Mouse (Mus musculus): ENCODE data around the gene Strap. TPM values are rescaled to one million over a fixed set of nuclear protein-coding genes. Genes with fewer than 3 reads are reported as not detected.

Strap gene
- polyA plus RNA-seq, 1 experiment from 2014 or later: 137 TPM

- WGBS: 42% methylated on average over 8 of the region's 8 CpGs
- ATAC-seq (ENCODE audit: insufficient number of reproducible peaks, low FRiP score, low TSS enrichment, low read depth): no peak
- Histone ChIP-seq H3K9ac (no peak overlapping the region), H3K9me3 (replicated peaks) (no peaks in the 10 kb centered on the region), H3K27ac (replicated peaks) (no peak overlapping the region), H3K4me1 (0 out of 2 replicates have a peak, but pooled peaks cover 4% of the 10 kb centered on the region), H3K36me3 (no peaks in the 10 kb centered on the region), H3K4me2 (replicated peaks) (no peak overlapping the region), H3K4me3 (replicated peaks) (no peak overlapping the region), H3K27me3 (no peaks in the 10 kb centered on the region)
These were observed 24.8 kb downstream of the Strap start for GRCm38 (mm10) chr6:137759681-137760080.

DNA sequence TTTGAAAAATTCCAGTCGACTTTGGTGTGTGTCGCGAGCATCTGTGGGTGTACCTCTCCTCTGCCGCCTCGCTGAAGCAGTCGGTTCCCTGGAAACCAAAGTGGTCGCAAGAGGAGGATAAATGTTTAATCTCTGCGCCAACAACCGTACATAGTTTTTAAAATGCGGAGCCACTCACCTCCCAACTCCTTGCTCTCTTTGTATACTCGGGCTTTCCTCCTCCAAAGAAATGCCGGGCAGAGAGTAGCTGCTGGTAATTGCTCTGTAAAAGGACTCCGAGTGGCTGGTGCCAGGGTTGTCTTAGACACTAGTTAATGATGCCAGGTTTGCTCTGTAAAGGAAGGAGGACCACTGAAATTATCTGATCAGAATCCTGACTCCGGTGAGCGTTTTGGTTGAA lies 26.1 kb downstream of the Strap start:
- H3K9ac ChIP-seq: no peak overlapping the region
- 0 out of 2 replicates have a peak, but pooled peaks cover 6% of the 10 kb centered on the region for H3K4me1 ChIP-seq
- no peaks in the 10 kb centered on the region for H3K36me3 ChIP-seq
- ATAC-seq (ENCODE audit: insufficient number of reproducible peaks, low FRiP score, low TSS enrichment, low read depth): no peak
- no peak overlapping the region for H3K4me3 ChIP-seq (replicated peaks)
- no peaks in the 10 kb centered on the region for H3K9me3 ChIP-seq (replicated peaks)
- WGBS: 78% methylated on average over 15 of the region's 15 CpGs
- H3K27me3 ChIP-seq: no peaks in the 10 kb centered on the region
- no peak overlapping the region for H3K27ac ChIP-seq (replicated peaks)
- H3K4me2 ChIP-seq (replicated peaks): no peak overlapping the region

DNA sequence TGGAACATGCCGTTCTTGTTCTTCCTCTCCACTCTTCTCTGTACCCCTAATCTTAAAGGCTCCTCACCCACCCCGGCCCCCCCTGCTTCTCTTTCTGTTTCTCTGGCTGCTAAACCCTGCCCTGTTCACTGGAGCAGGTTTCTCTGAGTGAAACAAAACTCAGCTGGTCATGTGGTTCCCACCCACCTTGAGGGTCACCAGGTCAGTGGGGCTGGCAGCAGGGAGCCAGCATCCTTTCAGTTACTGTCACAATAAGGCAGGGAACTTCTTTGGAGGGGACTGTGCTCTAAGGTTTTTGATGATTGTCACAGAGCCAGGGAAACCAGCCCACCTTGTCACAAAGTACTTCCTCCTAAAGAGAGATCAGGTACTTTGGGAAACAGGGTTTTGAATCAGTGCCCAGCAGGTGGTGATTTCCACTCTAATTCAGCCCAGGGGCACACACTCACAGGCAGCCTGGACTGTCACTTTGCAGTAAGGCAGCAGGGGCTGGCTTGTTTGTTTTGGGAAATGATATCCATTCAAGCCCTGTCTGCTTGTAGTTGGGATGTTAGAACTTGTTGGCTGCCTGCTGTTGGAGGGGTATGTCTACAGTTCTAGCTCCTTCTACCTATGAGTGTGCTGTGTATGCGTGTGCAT lies 29.8 kb downstream of the Strap start:
- 31% methylated on average over 3 of the region's 3 CpGs for WGBS
- Histone ChIP-seq H3K4me2 (replicated peaks) (no peak overlapping the region), H3K4me3 (replicated peaks) (no peak overlapping the region), H3K36me3 (no peaks in the 10 kb centered on the region), H3K9me3 (replicated peaks) (no peaks in the 10 kb centered on the region), H3K27ac (replicated peaks) (no peak overlapping the region), H3K9ac (no peak overlapping the region), H3K4me1 (0 out of 2 replicates have a peak, but pooled peaks cover 6% of the 10 kb centered on the region), H3K27me3 (no peaks in the 10 kb centered on the region)
- ATAC-seq (ENCODE audit: insufficient number of reproducible peaks, low FRiP score, low TSS enrichment, low read depth): 0 out of 2 replicates have a peak, but pooled peaks have one; percentile 29

GRCm38 (mm10) chr6:137766177-137766576 lies 31.3 kb downstream of the Strap start:
- 0 out of 2 replicates have a peak, but pooled peaks cover 6% of the 10 kb centered on the region for H3K4me1 ChIP-seq
- no peak overlapping the region for H3K9ac ChIP-seq
- H3K27ac ChIP-seq (replicated peaks): no peak overlapping the region
- ATAC-seq (ENCODE audit: insufficient number of reproducible peaks, low FRiP score, low TSS enrichment, low read depth): no peak
- H3K9me3 ChIP-seq (replicated peaks): no peaks in the 10 kb centered on the region
- no peak overlapping the region for H3K4me3 ChIP-seq (replicated peaks)
- no peak overlapping the region for H3K4me2 ChIP-seq (replicated peaks)
- H3K36me3 ChIP-seq: no peaks in the 10 kb centered on the region
- no peaks in the 10 kb centered on the region for H3K27me3 ChIP-seq

DNA sequence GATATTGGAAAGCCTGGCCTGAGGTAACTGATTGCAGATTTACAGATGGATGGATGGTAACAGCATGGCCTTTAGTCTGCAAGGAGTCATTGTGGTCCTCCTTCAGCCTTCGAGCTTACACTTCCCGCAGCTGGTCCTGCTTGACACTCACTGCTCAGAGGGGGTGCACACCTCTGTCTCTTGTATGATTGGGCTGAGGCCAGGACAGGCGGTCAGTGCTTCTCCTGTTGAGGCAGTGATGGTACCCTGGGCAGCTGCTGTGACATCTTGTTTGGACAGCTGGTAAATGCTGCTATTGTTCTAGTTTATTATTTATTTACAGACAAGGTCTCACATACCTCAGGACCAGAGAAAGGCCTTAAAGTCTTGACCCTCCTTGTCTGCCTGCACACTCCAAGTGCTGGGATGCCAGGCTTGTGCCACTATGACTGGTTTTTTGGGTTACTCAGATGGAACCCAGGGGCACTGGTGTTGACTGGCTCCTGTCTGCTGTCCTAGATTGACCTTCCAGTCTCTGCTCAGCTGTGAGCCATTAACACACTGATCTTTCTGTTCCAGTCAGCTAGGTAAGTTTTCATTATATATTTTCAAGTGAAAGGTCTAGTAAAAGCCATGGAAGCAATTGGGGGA lies 36.9 kb downstream of the Strap start:
- Histone ChIP-seq H3K9me3 (replicated peaks) (no peaks in the 10 kb centered on the region), H3K4me1 (no peaks in the 10 kb centered on the region), H3K36me3 (no peaks in the 10 kb centered on the region), H3K4me2 (replicated peaks) (no peak overlapping the region), H3K27me3 (no peaks in the 10 kb centered on the region), H3K27ac (replicated peaks) (no peak overlapping the region), H3K9ac (no peak overlapping the region), H3K4me3 (replicated peaks) (no peak overlapping the region)
- no peak for ATAC-seq (ENCODE audit: insufficient number of reproducible peaks, low FRiP score, low TSS enrichment, low read depth)
- 51% methylated on average over 3 of the region's 3 CpGs for WGBS

- H3K4me1 ChIP-seq: no peaks in the 10 kb centered on the region
- no peaks in the 10 kb centered on the region for H3K27me3 ChIP-seq
- no peak overlapping the region for H3K4me2 ChIP-seq (replicated peaks)
- H3K9ac ChIP-seq: no peak overlapping the region
- H3K9me3 ChIP-seq (replicated peaks): no peaks in the 10 kb centered on the region
- no peak for ATAC-seq (ENCODE audit: insufficient number of reproducible peaks, low FRiP score, low TSS enrichment, low read depth)
- no peak overlapping the region for H3K27ac ChIP-seq (replicated peaks)
- H3K36me3 ChIP-seq: no peaks in the 10 kb centered on the region
- WGBS: 92% methylated on average over 8 of the region's 8 CpGs
- H3K4me3 ChIP-seq (replicated peaks): no peak overlapping the region
These were observed 38.2 kb downstream of the Strap start for GRCm38 (mm10) chr6:137772918-137773636.

GRCm38 (mm10) chr6:137773637-137774028 lies 38.8 kb downstream of the Strap start:
- H3K27ac ChIP-seq (replicated peaks): no peak overlapping the region
- H3K36me3 ChIP-seq: no peaks in the 10 kb centered on the region
- no peaks in the 10 kb centered on the region for H3K9me3 ChIP-seq (replicated peaks)
- no peaks in the 10 kb centered on the region for H3K4me1 ChIP-seq
- no peak for ATAC-seq (ENCODE audit: insufficient number of reproducible peaks, low FRiP score, low TSS enrichment, low read depth)
- WGBS: 88% methylated on average over 6 of the region's 6 CpGs
- H3K27me3 ChIP-seq: no peaks in the 10 kb centered on the region
- H3K9ac ChIP-seq: no peak overlapping the region
- H3K4me3 ChIP-seq (replicated peaks): no peak overlapping the region
- H3K4me2 ChIP-seq (replicated peaks): no peak overlapping the region

DNA sequence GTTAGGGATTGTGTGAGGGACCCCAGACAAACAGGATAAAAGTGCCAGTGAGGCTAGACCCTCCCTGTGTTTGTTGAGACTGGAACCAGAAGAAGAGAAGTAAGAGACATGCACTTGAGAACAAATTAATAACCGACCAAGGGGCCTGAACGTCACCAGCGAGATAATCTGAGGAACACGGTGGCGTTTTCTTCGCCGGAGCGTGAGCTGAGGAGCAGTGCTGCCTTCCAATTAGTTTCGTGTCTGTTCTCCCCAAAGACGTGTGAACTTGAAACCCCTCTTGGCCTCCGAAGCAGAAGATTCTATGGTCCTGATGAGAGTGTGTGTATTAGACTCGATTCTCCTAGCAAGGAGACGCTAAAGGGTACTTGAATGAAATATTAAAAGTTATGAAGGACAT lies 39.3 kb downstream of the Strap start:
- no peak for ATAC-seq (ENCODE audit: insufficient number of reproducible peaks, low FRiP score, low TSS enrichment, low read depth)
- 89% methylated on average over 13 of the region's 13 CpGs for WGBS
- Histone ChIP-seq H3K4me1 (no peaks in the 10 kb centered on the region), H3K9me3 (replicated peaks) (no peaks in the 10 kb centered on the region), H3K9ac (no peak overlapping the region), H3K27ac (replicated peaks) (no peak overlapping the region), H3K4me3 (replicated peaks) (no peak overlapping the region), H3K4me2 (replicated peaks) (no peak overlapping the region), H3K36me3 (no peaks in the 10 kb centered on the region), H3K27me3 (no peaks in the 10 kb centered on the region)

- Histone ChIP-seq H3K4me1 (no peaks in the 10 kb centered on the region), H3K4me2 (replicated peaks) (no peak overlapping the region), H3K4me3 (replicated peaks) (no peak overlapping the region), H3K27me3 (no peaks in the 10 kb centered on the region), H3K9me3 (replicated peaks) (no peaks in the 10 kb centered on the region), H3K9ac (no peak overlapping the region), H3K36me3 (no peaks in the 10 kb centered on the region), H3K27ac (replicated peaks) (no peak overlapping the region)
- ATAC-seq (ENCODE audit: insufficient number of reproducible peaks, low FRiP score, low TSS enrichment, low read depth): no peak
- 85% methylated on average over 8 of the region's 8 CpGs for WGBS
These were observed 40.3 kb downstream of the Strap start for GRCm38 (mm10) chr6:137775159-137775558.

DNA sequence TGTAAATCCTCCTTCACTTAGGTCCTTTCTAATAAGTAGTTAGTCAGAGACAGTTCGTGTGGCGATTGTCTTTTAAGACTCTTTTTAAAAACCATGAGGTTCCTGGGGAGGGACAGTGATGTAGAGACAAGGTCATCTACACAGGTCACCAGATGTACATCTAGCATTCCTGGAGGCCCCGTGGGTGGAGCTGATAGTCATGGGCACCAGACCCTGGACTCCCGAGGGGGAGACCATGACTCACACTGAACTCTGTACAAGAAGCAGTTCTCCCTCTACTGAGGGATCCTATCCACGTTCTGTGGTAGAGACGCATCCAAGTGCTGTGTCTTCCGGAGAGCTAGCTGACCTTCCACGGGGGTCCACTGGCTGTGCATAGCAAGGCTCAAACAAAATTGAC lies 42.1 kb downstream of the Strap start:
- no peaks in the 10 kb centered on the region for H3K4me1 ChIP-seq
- no peak overlapping the region for H3K27ac ChIP-seq (replicated peaks)
- no peak overlapping the region for H3K4me2 ChIP-seq (replicated peaks)
- no peak overlapping the region for H3K9ac ChIP-seq
- no peaks in the 10 kb centered on the region for H3K27me3 ChIP-seq
- no peaks in the 10 kb centered on the region for H3K9me3 ChIP-seq (replicated peaks)
- 81% methylated on average over 8 of the region's 8 CpGs for WGBS
- no peak overlapping the region for H3K4me3 ChIP-seq (replicated peaks)
- no peaks in the 10 kb centered on the region for H3K36me3 ChIP-seq
- no peak for ATAC-seq (ENCODE audit: insufficient number of reproducible peaks, low FRiP score, low TSS enrichment, low read depth)

DNA sequence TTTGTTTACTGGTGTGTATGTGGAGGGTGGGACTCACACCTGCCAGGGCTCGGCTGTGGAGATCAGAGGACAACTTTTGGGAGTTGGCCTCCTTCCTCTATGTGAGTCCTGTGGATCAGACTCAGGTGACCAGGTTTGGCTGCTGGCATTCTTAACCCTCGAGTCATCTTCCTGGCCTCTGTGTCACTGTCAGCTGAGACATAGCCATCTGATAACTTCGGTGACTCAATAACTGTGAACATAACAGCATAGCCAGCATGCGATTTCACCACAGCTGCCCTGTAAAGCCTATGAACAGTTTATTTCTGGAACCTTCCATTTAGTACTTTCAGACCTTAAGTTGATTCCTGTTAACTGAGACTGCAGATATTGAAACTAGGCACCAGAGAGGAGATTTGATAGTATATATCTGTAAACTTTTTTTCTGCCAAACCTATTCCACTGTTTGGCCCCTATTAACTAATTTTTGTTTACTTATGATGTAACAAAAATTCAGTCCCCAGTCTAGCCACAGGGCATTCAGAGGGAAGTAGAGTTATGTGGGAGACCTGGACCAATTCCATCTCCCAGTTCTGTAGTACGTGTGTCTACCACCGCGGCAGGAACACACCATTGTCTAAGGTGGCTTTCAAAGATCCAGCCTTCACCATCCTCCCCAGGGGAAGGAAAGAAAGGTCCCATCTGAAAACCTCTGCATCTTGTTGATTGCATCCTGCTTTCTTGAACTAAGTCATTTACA lies 49.2 kb downstream of the Strap start:
- Histone ChIP-seq H3K9ac (no peak overlapping the region), H3K9me3 (replicated peaks) (no peaks in the 10 kb centered on the region), H3K36me3 (no peaks in the 10 kb centered on the region), H3K4me3 (replicated peaks) (no peak overlapping the region), H3K27me3 (no peaks in the 10 kb centered on the region), H3K4me1 (peaks cover 1% of the 10 kb centered on the region; the same call in 1 of the 2 replicates), H3K4me2 (replicated peaks) (no peak overlapping the region), H3K27ac (replicated peaks) (no peak overlapping the region)
- 78% methylated on average over 7 of the region's 7 CpGs for WGBS
- ATAC-seq (ENCODE audit: insufficient number of reproducible peaks, low FRiP score, low TSS enrichment, low read depth): no peak

Measured in embryonic facial prominence, embryonic 15.5 days (tissue).